Mouse (Mus musculus): ENCODE measurements around the gene Tut1.

GRCm38 (mm10) chr19:8936736-8937135 lies 16.9 kb upstream of the Tut1 start:
- TF ChIP-seq CTCF (IDR thresholded peaks at IDR 0.05; ENCODE audit: low read depth, low read length) (no peak), POLR2A (IDR thresholded peaks at IDR 0.05; ENCODE audit: insufficient read depth, low read length) (no peak)
